Mouse (Mus musculus) heart, embryonic 14.5 days (tissue): Measurements from ENCODE around the gene Slc44a1. TPM values are rescaled to one million over a fixed set of nuclear protein-coding genes. Genes with fewer than 3 reads are reported as not detected.
A peak's percentile ranks its signal among the peaks of the same experiment; 100 is the strongest.

Source experiments
- ATAC-seq: fragments of 200-750 bp; cut with Nextera tagmentation; 2 replicates; pipeline ENCODE4 v1.8.0; 2017; ENCODE audit warnings: low read depth, moderate TSS enrichment; ENCODE audit not compliant: insufficient number of reproducible peaks, insufficient read depth, low FRiP score
- H3K27ac ChIP-seq, 2 experiments: fragments of 200-500 bp in 1 of 2; fragments of 300-500 bp in 1 of 2; sonication (generic) in 1 of 2; replicated peaks in 1 of 2; 2 replicates each; pipeline ENCODE4 v1.5.1; 2012 to 2014; ENCODE audit warnings: low read depth in 2 of 2, low read length in 2 of 2, control low read depth in 1 of 2, mild to moderate bottlenecking in 1 of 2, mixed read lengths in 1 of 2; ENCODE audit not compliant: control insufficient read depth in 1 of 2, insufficient read depth in 1 of 2
- H3K27me3 ChIP-seq: fragments of 300-500 bp; sonication (generic); 2 replicates; pipeline ENCODE4 v1.6.1; 2014; ENCODE audit warnings: mild to moderate bottlenecking, low read length, control low read depth; ENCODE audit not compliant: control insufficient read depth, insufficient read depth
- H3K36me3 ChIP-seq: fragments of 300-500 bp; sonication (generic); 2 replicates; pipeline ENCODE4 v1.6.1; 2014; ENCODE audit warnings: mild to moderate bottlenecking, control low read depth, low read length, mixed read lengths; ENCODE audit not compliant: control insufficient read depth, insufficient read depth
- H3K4me1 ChIP-seq, 2 experiments: fragments of 200-500 bp in 1 of 2; fragments of 300-500 bp in 1 of 2; sonication (generic) in 1 of 2; 2 replicates each; pipeline ENCODE4 v1.6.1; 2012 to 2014; ENCODE audit warnings: low read length in 2 of 2, control low read depth in 1 of 2, mixed read lengths in 1 of 2; ENCODE audit not compliant: control insufficient read depth in 2 of 2, insufficient read depth in 2 of 2
- H3K4me2 ChIP-seq: fragments of 300-500 bp; sonication (generic); 2 replicates; pipeline ENCODE4 v1.6.1; 2014; ENCODE audit warnings: mild to moderate bottlenecking, low read length
- H3K4me3 ChIP-seq, 2 experiments: fragments of 200-500 bp in 1 of 2; fragments of 300-500 bp in 1 of 2; sonication (generic) in 1 of 2; 2 replicates each; pipeline ENCODE4 v1.5.1; 2012 to 2014; ENCODE audit warnings: low read length in 2 of 2, mild to moderate bottlenecking in 2 of 2, control low read depth in 1 of 2, low read depth in 1 of 2, moderate library complexity in 1 of 2; ENCODE audit not compliant: control insufficient read depth in 1 of 2, insufficient read depth in 1 of 2
- H3K9ac ChIP-seq: fragments of 300-500 bp; sonication (generic); 2 replicates; pipeline ENCODE4 v1.6.1; 2014; ENCODE audit warnings: mild to moderate bottlenecking, low read length
- H3K9me3 ChIP-seq: fragments of 300-500 bp; sonication (generic); 2 replicates; pipeline ENCODE4 v1.6.1; 2016; ENCODE audit warnings: low read length, control low read depth; ENCODE audit not compliant: control insufficient read depth
- WGBS: fragments of 180-500 bp; shearing (Covaris S2); extraction: QIAGEN DNeasy Blood & Tissue Kit; methylation state at CpG from one replicate; pipeline ENCODE4 v1.1.7; 2014; 5-methylcytosine and 5-hydroxymethylcytosine counted together
- polyA plus RNA-seq: library from polyadenylated mRNA; unstranded; fragments of >200 nt; fragmentation: Nextera tagmentation; extraction: Ambion mirVana; gene quantifications from 2 replicates; pipeline ENCODE4 v1.2.1, GENCODE M21; 2014

The Slc44a1 gene
- polyA plus RNA-seq, 1 experiment from 2014 or later: 34.0 TPM

DNA sequence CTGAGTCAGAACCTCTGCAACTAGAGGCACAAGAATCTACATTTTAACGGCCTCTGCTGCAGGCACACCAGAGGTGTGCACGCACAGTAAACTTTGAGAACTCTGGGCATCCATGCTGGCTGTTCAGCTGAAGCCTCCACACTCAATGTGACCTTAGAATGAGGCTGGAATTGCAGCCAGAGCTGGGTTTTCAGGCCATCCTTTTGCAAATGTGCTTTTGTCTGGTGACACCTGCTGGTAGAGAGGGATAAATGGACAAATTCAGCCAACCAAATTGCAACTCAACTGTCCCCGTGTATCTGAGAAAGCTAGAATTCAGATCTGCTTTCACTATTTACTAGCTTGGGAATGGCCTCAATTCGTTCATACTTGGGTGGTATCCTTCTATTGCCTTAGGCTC is 154.0 kb downstream of the Slc44a1 start:
- H3K9ac ChIP-seq: no peak overlapping the region
- no peak overlapping the region for H3K4me3 ChIP-seq
- 18% methylated on average over 4 of the region's 4 CpGs for WGBS
- 0 out of 4 replicates have a peak overlapping the region, but pooled peaks of 1 of the 2 experiments have one; percentile 10 for H3K27ac ChIP-seq
- H3K4me1 ChIP-seq: peaks cover 6 to 7% of the 10 kb centered on the region in 2 experiments; a peak in 2 of 4 replicates
- H3K27me3 ChIP-seq: no peaks in the 10 kb centered on the region
- H3K9me3 ChIP-seq: no peaks in the 10 kb centered on the region
- no peaks in the 10 kb centered on the region for H3K36me3 ChIP-seq
- ATAC-seq: no peak
- no peak overlapping the region for H3K4me2 ChIP-seq

DNA sequence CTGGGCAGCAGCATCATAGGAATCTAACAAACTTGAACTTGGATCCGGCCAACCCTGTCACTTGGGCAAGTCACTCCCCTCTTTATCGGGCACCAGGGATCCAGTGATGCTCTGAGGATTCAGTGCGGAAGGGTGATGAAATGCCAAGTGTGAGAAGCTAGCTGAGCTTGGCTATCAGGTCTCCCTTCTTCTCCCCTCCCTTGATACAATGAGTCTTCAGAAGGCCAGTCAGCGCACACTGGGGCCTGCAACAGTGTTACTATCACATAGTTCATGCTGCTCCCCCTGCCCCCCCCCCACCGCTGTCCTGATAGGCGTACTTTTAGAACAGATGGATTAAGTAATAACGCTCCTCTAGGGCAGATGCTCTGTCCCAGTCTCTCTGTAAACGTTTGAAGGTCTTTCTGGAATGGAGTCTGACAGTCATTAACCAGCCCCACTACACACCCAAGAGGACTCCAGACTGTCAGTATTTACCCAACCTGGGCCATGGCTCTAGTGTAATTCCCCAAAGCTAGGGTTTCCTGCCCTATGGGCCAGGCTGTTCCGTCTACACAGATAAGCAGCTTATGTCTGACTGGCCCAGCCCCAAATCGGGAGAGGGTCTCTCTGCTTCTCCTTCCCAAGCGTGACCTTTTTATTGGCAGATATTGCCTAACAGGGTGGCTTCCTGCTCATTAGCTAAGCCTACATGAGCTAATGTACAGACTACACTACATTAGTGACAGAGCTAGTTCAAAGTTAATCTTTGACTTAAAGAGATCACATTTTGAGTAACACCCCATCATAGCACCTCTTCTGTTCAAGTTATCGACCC is 155.2 kb downstream of the Slc44a1 start:
- H3K27ac ChIP-seq: peak overlapping the region in 1 of 2 experiments; percentile 28; a peak in 1 of 4 replicates
- H3K27me3 ChIP-seq: no peaks in the 10 kb centered on the region
- no peak overlapping the region for H3K4me2 ChIP-seq
- no peaks in the 10 kb centered on the region for H3K36me3 ChIP-seq
- H3K9me3 ChIP-seq: no peaks in the 10 kb centered on the region
- H3K4me1 ChIP-seq: peaks cover 3 to 7% of the 10 kb centered on the region in 2 experiments; a peak in 1 of 4 replicates
- WGBS: 68% methylated on average over 12 of the region's 12 CpGs
- no peak for ATAC-seq
- H3K4me3 ChIP-seq: no peak overlapping the region
- H3K9ac ChIP-seq: no peak overlapping the region

DNA sequence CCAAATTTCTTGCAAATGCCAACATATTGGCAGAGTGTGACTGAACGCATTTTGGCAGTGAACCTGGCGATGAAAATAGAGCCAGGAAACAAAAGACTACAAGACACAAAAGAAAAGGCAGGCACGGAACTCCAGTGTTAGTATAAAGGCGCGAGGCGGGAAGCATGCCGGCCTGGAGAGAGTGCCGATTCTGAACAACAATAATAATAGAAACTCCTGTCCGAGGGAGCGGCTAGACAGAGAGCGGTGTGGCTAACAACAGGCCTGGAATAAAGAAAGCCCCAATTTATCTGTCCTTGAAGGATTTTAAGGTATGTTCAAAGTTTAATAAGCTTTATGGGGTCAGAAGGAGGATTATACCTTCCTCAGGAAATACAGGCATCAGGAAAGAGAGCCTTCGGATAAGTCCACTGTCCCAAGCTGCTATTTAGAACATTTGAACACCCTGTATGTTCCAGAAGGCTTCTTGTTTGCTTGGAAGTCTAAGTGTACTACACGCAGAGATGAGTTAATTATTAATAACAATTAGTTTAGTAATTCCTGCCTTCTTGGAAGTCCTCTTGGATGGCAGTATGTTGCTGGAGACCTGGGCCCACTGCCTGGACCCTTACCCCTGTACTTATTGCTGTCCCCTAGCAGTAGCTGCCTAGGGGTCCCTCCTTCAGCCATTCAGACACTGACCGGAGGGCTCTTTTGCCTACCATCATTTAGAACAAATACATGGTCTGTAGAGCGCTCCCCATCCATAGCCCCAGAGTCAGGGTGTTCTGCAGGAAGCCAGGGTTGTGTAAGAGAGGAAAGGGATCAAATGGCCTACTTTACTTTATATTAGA is 156.1 kb downstream of the Slc44a1 start:
- Histone ChIP-seq H3K27ac (peak overlapping the region in 1 of 2 experiments; percentile 28; a peak in 1 of 4 replicates), H3K27me3 (no peaks in the 10 kb centered on the region), H3K36me3 (no peaks in the 10 kb centered on the region), H3K9me3 (no peaks in the 10 kb centered on the region), H3K4me1 (0 out of 4 replicates have a peak, but pooled peaks cover 3% of the 10 kb centered on the region in 2 experiments), H3K4me2 (no peak overlapping the region), H3K4me3 (no peak overlapping the region), H3K9ac (no peak overlapping the region)
- no peak for ATAC-seq
- 70% methylated on average over 15 of the region's 15 CpGs for WGBS

DNA sequence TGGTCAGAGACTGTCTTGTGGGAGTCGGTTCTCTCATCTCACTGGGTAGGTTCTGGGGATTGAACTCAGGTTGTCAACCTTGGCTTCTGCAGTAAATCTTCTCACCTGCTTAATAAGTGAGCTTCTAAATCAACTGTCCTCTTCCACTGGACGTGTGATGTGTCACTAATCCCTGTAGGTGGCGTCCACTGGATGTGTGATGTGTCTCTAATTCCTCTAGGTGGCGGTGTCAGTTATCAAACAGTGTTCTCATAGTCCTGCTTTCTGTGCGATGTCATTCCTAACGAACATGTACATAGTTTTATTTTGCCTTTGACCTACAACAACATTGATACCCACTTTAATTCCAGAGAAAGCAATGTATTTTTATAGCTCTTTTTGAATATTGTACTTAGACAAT is 160.2 kb downstream of the Slc44a1 start:
- H3K4me3 ChIP-seq: no peak overlapping the region
- H3K4me1 ChIP-seq: no peaks in the 10 kb centered on the region
- no peaks in the 10 kb centered on the region for H3K36me3 ChIP-seq
- WGBS: 50% methylated on average over 6 of the region's 6 CpGs
- H3K27me3 ChIP-seq: no peaks in the 10 kb centered on the region
- H3K9ac ChIP-seq: no peak overlapping the region
- H3K27ac ChIP-seq: no peak overlapping the region
- ATAC-seq: no peak
- H3K4me2 ChIP-seq: no peak overlapping the region
- H3K9me3 ChIP-seq: no peaks in the 10 kb centered on the region

DNA sequence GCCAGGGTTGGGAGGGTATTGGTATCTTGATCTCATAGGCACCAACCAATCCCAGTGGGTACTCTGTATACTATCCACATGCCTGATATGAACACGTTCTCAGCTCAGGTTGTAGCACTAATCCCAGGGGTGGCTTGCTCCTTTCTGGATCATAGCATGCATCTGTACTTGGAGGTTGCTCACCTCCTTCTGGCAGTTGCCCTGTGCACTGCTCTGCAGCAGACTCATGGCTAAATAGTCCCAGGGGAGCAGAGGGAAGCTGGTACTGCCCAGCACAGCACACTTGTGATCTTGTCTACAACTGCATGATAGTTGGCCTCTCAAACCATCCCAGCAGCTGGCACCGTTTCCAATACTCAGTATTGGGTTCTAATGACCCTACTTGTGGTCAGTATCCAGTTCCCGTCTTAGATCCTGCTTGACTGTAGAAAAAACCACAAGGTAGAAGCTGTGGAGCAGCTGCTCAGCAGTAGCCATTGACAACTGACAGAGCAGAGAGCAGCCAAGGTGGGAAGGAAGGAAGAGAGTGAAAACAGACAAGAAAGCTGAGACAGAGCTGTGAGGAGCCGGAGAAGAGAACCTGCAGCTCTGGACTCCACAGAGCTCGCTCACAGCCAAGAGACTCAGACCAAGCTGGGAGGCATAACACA is 174.5 kb downstream of the Slc44a1 start:
- WGBS: 82% methylated on average over 5 of the region's 5 CpGs
- no peak for ATAC-seq
- no peaks in the 10 kb centered on the region for H3K4me1 ChIP-seq

DNA sequence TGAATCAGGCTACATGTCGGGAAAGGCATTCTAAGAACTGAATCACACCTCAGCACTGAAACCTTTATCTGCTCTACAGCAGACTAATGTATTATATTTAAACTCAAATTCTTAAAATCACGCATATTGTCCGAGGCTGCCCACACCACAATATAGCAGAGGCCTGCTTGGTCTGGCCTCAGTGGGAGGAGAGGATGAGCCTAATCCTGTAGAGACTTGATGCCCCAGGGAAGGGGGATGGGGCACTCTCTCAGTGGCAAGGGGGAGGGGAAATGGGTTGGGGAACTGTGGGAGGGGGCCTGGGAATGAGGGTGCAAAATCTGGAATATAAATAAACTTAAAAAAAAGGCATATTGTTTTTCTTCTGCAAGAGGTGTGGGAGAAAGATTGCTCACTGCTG is 177.8 kb downstream of the Slc44a1 start:
- no peaks in the 10 kb centered on the region for H3K27me3 ChIP-seq
- no peak overlapping the region for H3K4me2 ChIP-seq
- H3K9ac ChIP-seq: no peak overlapping the region
- no peaks in the 10 kb centered on the region for H3K9me3 ChIP-seq
- ATAC-seq: no peak
- H3K4me1 ChIP-seq: no peaks in the 10 kb centered on the region
- no peaks in the 10 kb centered on the region for H3K36me3 ChIP-seq
- H3K27ac ChIP-seq: no peak overlapping the region
- H3K4me3 ChIP-seq: no peak overlapping the region
- 49% methylated on average over 3 of the region's 3 CpGs for WGBS

More for the DNA sequence above, 174.5 kb downstream of the Slc44a1 start:
- no peaks in the 10 kb centered on the region for H3K27me3 ChIP-seq
- H3K4me2 ChIP-seq: no peak overlapping the region
- H3K36me3 ChIP-seq: no peaks in the 10 kb centered on the region
- H3K9ac ChIP-seq: no peak overlapping the region
- H3K27ac ChIP-seq: no peak overlapping the region
- no peaks in the 10 kb centered on the region for H3K9me3 ChIP-seq
- no peak overlapping the region for H3K4me3 ChIP-seq

DNA sequence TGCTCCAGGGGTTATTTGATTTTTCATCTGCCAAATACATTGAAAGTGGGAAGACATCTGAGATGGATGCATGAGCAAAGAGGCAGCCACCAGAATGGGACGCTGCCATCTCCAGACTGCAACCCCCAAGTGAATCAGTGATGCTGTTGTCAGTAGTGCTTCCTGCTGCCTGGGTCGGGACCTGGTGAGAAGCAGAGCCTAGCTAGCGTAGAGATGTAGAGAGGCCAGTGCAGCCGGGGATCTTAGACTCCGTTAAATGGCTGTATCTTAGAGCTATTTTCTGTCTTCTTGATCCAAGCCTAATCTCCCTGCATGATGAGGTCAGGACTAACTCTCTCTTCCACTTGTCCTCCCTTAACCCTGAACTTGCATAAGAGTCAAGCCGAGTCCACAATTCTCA is 179.9 kb downstream of the Slc44a1 start:
- H3K4me1 ChIP-seq: peaks cover 2 to 6% of the 10 kb centered on the region in 2 experiments; a peak in 3 of 4 replicates
- H3K4me3 ChIP-seq: no peak overlapping the region
- H3K27me3 ChIP-seq: no peaks in the 10 kb centered on the region
- H3K4me2 ChIP-seq: no peak overlapping the region
- ATAC-seq: no peak
- H3K9me3 ChIP-seq: no peaks in the 10 kb centered on the region
- H3K9ac ChIP-seq: no peak overlapping the region
- 68% methylated on average over 6 of the region's 6 CpGs for WGBS
- no peak overlapping the region for H3K27ac ChIP-seq
- no peaks in the 10 kb centered on the region for H3K36me3 ChIP-seq
